ENCODE assay signal across 8 mouse cellular contexts in the genomic region with DNA sequence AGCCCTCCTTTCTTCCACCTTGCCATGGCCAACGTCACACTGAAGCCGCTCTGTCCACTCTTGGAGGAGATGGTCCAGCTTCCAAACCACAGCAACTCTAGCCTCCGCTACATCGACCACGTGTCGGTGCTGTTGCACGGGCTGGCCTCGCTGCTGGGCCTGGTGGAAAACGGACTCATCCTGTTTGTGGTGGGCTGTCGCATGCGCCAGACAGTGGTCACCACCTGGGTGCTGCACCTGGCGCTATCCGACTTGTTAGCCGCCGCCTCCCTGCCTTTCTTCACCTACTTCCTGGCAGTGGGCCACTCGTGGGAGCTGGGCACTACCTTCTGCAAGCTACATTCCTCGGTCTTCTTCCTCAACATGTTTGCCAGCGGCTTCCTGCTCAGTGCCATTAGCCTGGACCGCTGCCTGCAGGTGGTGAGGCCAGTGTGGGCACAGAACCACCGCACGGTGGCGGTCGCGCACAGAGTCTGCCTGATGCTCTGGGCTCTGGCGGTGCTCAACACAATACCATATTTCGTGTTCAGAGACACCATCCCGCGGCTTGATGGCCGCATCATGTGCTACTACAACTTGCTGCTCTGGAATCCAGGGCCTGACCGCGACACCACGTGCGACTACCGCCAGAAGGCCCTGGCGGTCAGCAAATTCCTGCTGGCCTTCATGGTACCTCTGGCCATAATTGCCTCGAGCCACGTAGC. TPM values are rescaled to one million over a fixed set of nuclear protein-coding genes. Genes with fewer than 3 reads are reported as not detected.
A peak's percentile ranks its signal among the peaks of the same experiment; 100 is the strongest.
DNase-seq lines count a peak whose midpoint lies in the region; ATAC-seq and TF ChIP-seq lines count a peak whose summit lies in the region.

No protein-coding gene starts in this region.

- H3K4me1 ChIP-seq in G1E (ENCODE audit: insufficient read depth, low read depth, low read length): peaks cover 14% of the 10 kb centered on the region
- peaks cover 9% of the 10 kb centered on the region; the same call in 1 of the 2 replicates for H3K4me1 ChIP-seq in forebrain, embryonic 14.5 days (ENCODE audit: control insufficient read depth, insufficient read depth, low read length)
- H3K4me1 ChIP-seq in hindbrain, embryonic 13.5 days (replicated peaks): peaks cover 18% of the 10 kb centered on the region

- peaks cover 56% of the 10 kb centered on the region for H3K36me3 ChIP-seq in G1E (replicated peaks)
- peaks cover 35% of the 10 kb centered on the region for H3K36me3 ChIP-seq in forebrain, embryonic 14.5 days (ENCODE audit: control insufficient read depth, insufficient read depth, low read length)
- H3K36me3 ChIP-seq in hindbrain, embryonic 13.5 days: peaks cover 35% of the 10 kb centered on the region

- H3K27me3 ChIP-seq in G1E (ENCODE audit: insufficient read depth, low read length): peaks cover 12% of the 10 kb centered on the region; the same call in 1 of the 2 replicates
- H3K27me3 ChIP-seq in forebrain, embryonic 14.5 days (replicated peaks; ENCODE audit: control insufficient read depth, insufficient read depth, low read length): 0 out of 2 replicates have a peak, but pooled peaks cover 3% of the 10 kb centered on the region
- 0 out of 2 replicates have a peak, but pooled peaks cover 6% of the 10 kb centered on the region for H3K27me3 ChIP-seq in hindbrain, embryonic 13.5 days

- DNase-seq in G1E (ENCODE audit: low spot score): no peak
- peak; percentile 85 for DNase-seq in cerebellum, adult 11-12 months
- peak; percentile 91 for DNase-seq in forebrain, embryonic 14.5 days (ENCODE audit: low spot score)
- DNase-seq in layer of hippocampus, postnatal 25 days (ENCODE audit: extremely low spot score in 1 of 2, low spot score in 1 of 2): peak; percentile 49 to 71
- DNase-seq in lung, postnatal 25 days (ENCODE audit: low spot score): peak; percentile 62
- peak; percentile 68 for DNase-seq in right cerebral cortex, adult 18-20 months
- peak; percentile 78 for DNase-seq in urinary bladder, postnatal 14 days (ENCODE audit: low spot score)

- 0 out of 2 replicates have a peak overlapping the region, but pooled peaks have one; percentile 8 for H3K4me3 ChIP-seq in G1E (ENCODE audit: low read depth, low read length)
- H3K4me3 ChIP-seq in forebrain, embryonic 14.5 days (ENCODE audit: low read depth, low read length): peak overlapping the region; percentile 37
- H3K4me3 ChIP-seq in hindbrain, embryonic 13.5 days: peak overlapping the region; percentile 39

- peak overlapping the region; percentile 66; the same call in 1 of the 2 replicates for H3K27ac ChIP-seq in forebrain, embryonic 14.5 days (ENCODE audit: low read depth, low read length)
- peak overlapping the region; percentile 81 for H3K27ac ChIP-seq in hindbrain, embryonic 13.5 days

- WGBS in forebrain, embryonic 14.5 days: 18% methylated on average over 37 of the region's 37 CpGs
- WGBS in hindbrain, embryonic 13.5 days: 16% methylated on average over 37 of the region's 37 CpGs

- H3K4me2 ChIP-seq in forebrain, embryonic 14.5 days (ENCODE audit: low read length): peak overlapping the region; percentile 84
- H3K4me2 ChIP-seq in hindbrain, embryonic 13.5 days: peak overlapping the region; percentile 74

- no peak for TF ChIP-seq CTCF in G1E (IDR thresholded peaks at IDR 0.05; ENCODE audit: low read depth, low read length)

- H3K9ac ChIP-seq in forebrain, embryonic 14.5 days (ENCODE audit: low read length): peak overlapping the region; percentile 68
- peak overlapping the region; percentile 75 for H3K9ac ChIP-seq in hindbrain, embryonic 13.5 days

- H3K9me3 ChIP-seq in G1E (replicated peaks): peaks cover 11% of the 10 kb centered on the region
- H3K9me3 ChIP-seq in forebrain, embryonic 14.5 days (replicated peaks; ENCODE audit: control insufficient read depth, low read length): no peaks in the 10 kb centered on the region
- no peaks in the 10 kb centered on the region for H3K9me3 ChIP-seq in hindbrain, embryonic 13.5 days

- no peak for ATAC-seq in G1E (ENCODE audit: extremely low read depth, insufficient number of reproducible peaks, low FRiP score, poor library complexity, severe bottlenecking)
- peak; percentile 96 for ATAC-seq in forebrain, embryonic 14.5 days
- peak; percentile 91 for ATAC-seq in hindbrain, embryonic 13.5 days (ENCODE audit: low FRiP score)

RNA-seq across cellular contexts. Expression of a gene that starts 3.3 kb away (rescaled TPM):
- total RNA-seq in G1E (2014; fragmentation: Nextera tagmentation): not detected in 2 replicates
- total RNA-seq in G1E (2017): 0.12 TPM in 1 of 2 replicates, not detected in the other
- not detected in 2 replicates for polyA plus RNA-seq in G1E (2012)
- polyA plus RNA-seq in forebrain, embryonic 14.5 days (2014; fragmentation: Nextera tagmentation; extraction: Ambion mirVana): 0.16 and 0.18 TPM in 2 replicates
- polyA plus RNA-seq in hindbrain, embryonic 13.5 days (2015; fragmentation: Nextera tagmentation; extraction: Ambion mirVana): 0.19 and 0.22 TPM in 2 replicates
- total RNA-seq in layer of hippocampus, postnatal 25 days (2021): under 1 TPM; 0.22 to 0.26 TPM

RNA-seq across cellular contexts. Expression of a gene that starts 8.8 kb away (rescaled TPM):
- 18.8 and 21.2 TPM in 2 replicates for total RNA-seq in G1E (2014; fragmentation: Nextera tagmentation)
- 10.0 and 10.1 TPM in 2 replicates for total RNA-seq in G1E (2017)
- 45.7 and 51.6 TPM in 2 replicates for polyA plus RNA-seq in G1E (2012)
- 12.1 and 15.0 TPM in 2 replicates for polyA plus RNA-seq in forebrain, embryonic 14.5 days (2014; fragmentation: Nextera tagmentation; extraction: Ambion mirVana)
- polyA plus RNA-seq in hindbrain, embryonic 13.5 days (2015; fragmentation: Nextera tagmentation; extraction: Ambion mirVana): 15.0 and 15.2 TPM in 2 replicates
- 1 to 10 TPM; 7.8 to 9.4 TPM for total RNA-seq in layer of hippocampus, postnatal 25 days (2021)

RNA-seq across cellular contexts. Expression of a gene that starts 19.8 kb away (rescaled TPM):
- total RNA-seq in G1E (2014; fragmentation: Nextera tagmentation) (not detected in 2 replicates), G1E (2017) (not detected in 2 replicates)
- polyA plus RNA-seq in G1E (2012): 0.03 TPM in 1 of 2 replicates, not detected in the other
- 0.99 TPM in 1 of 2 replicates, not detected in the other for polyA plus RNA-seq in forebrain, embryonic 14.5 days (2014; fragmentation: Nextera tagmentation; extraction: Ambion mirVana)
- not detected in 2 replicates for polyA plus RNA-seq in hindbrain, embryonic 13.5 days (2015; fragmentation: Nextera tagmentation; extraction: Ambion mirVana)
- not detected for total RNA-seq in layer of hippocampus, postnatal 25 days (2021)

RNA-seq across cellular contexts. Expression of a gene that starts 34.2 kb away (rescaled TPM):
- not detected in 2 replicates for total RNA-seq in G1E (2014; fragmentation: Nextera tagmentation)
- not detected in 2 replicates for total RNA-seq in G1E (2017)
- 0.05 TPM in 1 of 2 replicates, not detected in the other for polyA plus RNA-seq in G1E (2012)
- not detected in 2 replicates for polyA plus RNA-seq in forebrain, embryonic 14.5 days (2014; fragmentation: Nextera tagmentation; extraction: Ambion mirVana)
- polyA plus RNA-seq in hindbrain, embryonic 13.5 days (2015; fragmentation: Nextera tagmentation; extraction: Ambion mirVana): not detected in 2 replicates
- not detected for total RNA-seq in layer of hippocampus, postnatal 25 days (2021)

RNA-seq across cellular contexts. Expression of a gene that starts 45.2 kb away (rescaled TPM):
- total RNA-seq in G1E (2014; fragmentation: Nextera tagmentation) (79.4 and 88.8 TPM in 2 replicates), G1E (2017) (192 and 250 TPM in 2 replicates)
- polyA plus RNA-seq in G1E (2012): 81.9 and 89.0 TPM in 2 replicates
- polyA plus RNA-seq in forebrain, embryonic 14.5 days (2014; fragmentation: Nextera tagmentation; extraction: Ambion mirVana): 44.2 and 45.5 TPM in 2 replicates
- polyA plus RNA-seq in hindbrain, embryonic 13.5 days (2015; fragmentation: Nextera tagmentation; extraction: Ambion mirVana): 40.2 and 42.9 TPM in 2 replicates
- 100 to 1,000 TPM; 189 to 212 TPM for total RNA-seq in layer of hippocampus, postnatal 25 days (2021)
